Mouse (Mus musculus) liver, embryonic 14.5 days (tissue): Measurements from ENCODE around the gene Myo1g. TPM values are rescaled to one million over a fixed set of nuclear protein-coding genes. Genes with fewer than 3 reads are reported as not detected.

Experiments used
- ATAC-seq: fragments of 200-750 bp; cut with Nextera tagmentation; 2 replicates; pipeline ENCODE4 v1.8.0; 2017; ENCODE audit warnings: moderate number of reproducible peaks, mild to moderate bottlenecking, moderate library complexity; ENCODE audit not compliant: insufficient read depth
- DNase-seq, 3 experiments: peaks; one replicate each; pipeline ENCODE4 v3.0.0-alpha.2; 2012 to 2013; ENCODE audit warnings: low read depth in 3 of 3, low spot score in 3 of 3
- H3K27ac ChIP-seq: fragments of 300-500 bp; sonication (generic); 2 replicates; pipeline ENCODE4 v1.5.1; 2014; ENCODE audit warnings: moderate library complexity, mild to moderate bottlenecking, control low read depth, inconsistent platforms
- H3K27me3 ChIP-seq: fragments of 300-500 bp; sonication (generic); 2 replicates; pipeline ENCODE4 v1.6.1; 2014; ENCODE audit warnings: mild to moderate bottlenecking, low read length, moderate library complexity; ENCODE audit not compliant: control insufficient read depth, insufficient read depth
- H3K36me3 ChIP-seq: fragments of 300-500 bp; sonication (generic); replicated peaks from 2 replicates; pipeline ENCODE4 v1.6.1; 2014; ENCODE audit warnings: low read depth; ENCODE audit not compliant: control insufficient read depth, insufficient read depth
- H3K4me1 ChIP-seq, 2 experiments: fragments of 200-500 bp in 1 of 2; fragments of 300-500 bp in 1 of 2; sonication (generic) in 1 of 2; replicated peaks; 2 replicates each; pipeline ENCODE4 v1.6.1; 2012 to 2014; ENCODE audit warnings: antibody characterized with exemption in 1 of 2, inconsistent platforms in 1 of 2, low read length in 1 of 2; ENCODE audit not compliant: control insufficient read depth in 2 of 2, insufficient read depth in 2 of 2
- H3K4me2 ChIP-seq: fragments of 300-500 bp; sonication (generic); 2 replicates; pipeline ENCODE4 v1.6.1; 2014; ENCODE audit warnings: low read depth, mild to moderate bottlenecking, control low read depth, moderate library complexity
- H3K4me3 ChIP-seq, 2 experiments: fragments of 200-500 bp in 1 of 2; fragments of 300-500 bp in 1 of 2; sonication (generic) in 1 of 2; 2 replicates each; pipeline ENCODE4 v1.5.1; 2012 to 2014; ENCODE audit warnings: low read depth in 2 of 2, low read length in 2 of 2, mild to moderate bottlenecking in 2 of 2, control low read depth in 1 of 2, inconsistent platforms in 1 of 2, moderate library complexity in 1 of 2; ENCODE audit not compliant: insufficient read depth in 1 of 2
- H3K9ac ChIP-seq: fragments of 300-500 bp; sonication (generic); replicated peaks from 2 replicates; pipeline ENCODE4 v1.6.1; 2014; ENCODE audit warnings: mild to moderate bottlenecking, control low read depth, moderate library complexity
- H3K9me3 ChIP-seq: fragments of 300-500 bp; sonication (generic); 2 replicates; pipeline ENCODE4 v1.6.1; 2016; ENCODE audit warnings: low read length, mixed read lengths; ENCODE audit not compliant: control insufficient read depth
- CTCF ChIP-seq: IDR thresholded peaks from 2 replicates; pipeline ENCODE4 v1.5.1; 2016; ENCODE audit warnings: antibody characterized with exemption, low read depth, control low read depth
- EP300 ChIP-seq: IDR thresholded peaks from 2 replicates; pipeline ENCODE4 v1.6.1; 2016; ENCODE audit warnings: antibody characterized with exemption, low read depth
- WGBS: fragments of 180-500 bp; shearing (Covaris S2); extraction: QIAGEN DNeasy Blood & Tissue Kit; methylation state at CpG from one replicate; pipeline ENCODE4 v1.1.7; 2014; ENCODE audit not compliant: insufficient replicate concordance; 5-methylcytosine and 5-hydroxymethylcytosine counted together
- polyA plus RNA-seq, 2 experiments: library from polyadenylated mRNA; depleted of rRNA in 1 of 2; stranded (reverse) in 1 of 2; unstranded in 1 of 2; fragments of >200 nt; fragmentation: Nextera tagmentation in 1 of 2; extraction: Ambion mirVana in 1 of 2; gene quantifications; 2 replicates each; pipeline versions ENCODE4 v1.2.1 to v1.2.3; 2012 to 2014

Myo1g gene
- polyA plus RNA-seq, 2 experiments = 5.7 to 7.0 TPM

GRCm38 (mm10) chr11:6546205-6547013, 25.6 kb upstream of the Myo1g start, which contains the start of gene Ccm2:
TSS of gene Ccm2 (plus strand) at chr11:6546887.
- no peaks in the 10 kb centered on the region; the same call in 1 of the 2 replicates for H3K36me3 ChIP-seq
- no peaks in the 10 kb centered on the region for H3K27me3 ChIP-seq
- DNase-seq (peak; percentile 86 to 90 (median 89)), ATAC-seq (peak; percentile 97)
- peak within 1 kb of the TSS; percentile 89 for H3K9ac ChIP-seq
- H3K9me3 ChIP-seq = no peaks in the 10 kb centered on the region
- TF ChIP-seq CTCF (no peak), EP300 (0 out of 2 replicates have a peak, but pooled peaks have one; percentile 7)
- H3K4me2 ChIP-seq = peak within 1 kb of the TSS; percentile 83
- peak within 1 kb of the TSS; percentile 94 for H3K27ac ChIP-seq
- H3K4me1 ChIP-seq = peaks cover 11% of the 10 kb centered on the region in 2 experiments
- under 1% methylated on average over 50 of the region's 57 CpGs for WGBS
- peak within 1 kb of the TSS; percentile 79 to 88 for H3K4me3 ChIP-seq

GRCm38 (mm10) chr11:6545857-6546192, 25.1 kb upstream of the Myo1g start:
- TF ChIP-seq EP300 (no peak), CTCF (no peak)
- peak overlapping the region; percentile 94 for H3K27ac ChIP-seq
- peak overlapping the region; percentile 83 for H3K4me2 ChIP-seq
- H3K9me3 ChIP-seq = no peaks in the 10 kb centered on the region
- peaks cover 11% of the 10 kb centered on the region in 2 experiments for H3K4me1 ChIP-seq
- DNase-seq (no peak), ATAC-seq (no peak)
- peak overlapping the region; percentile 89 for H3K9ac ChIP-seq
- 37% methylated on average over 3 of the region's 3 CpGs for WGBS
- H3K27me3 ChIP-seq = no peaks in the 10 kb centered on the region
- H3K36me3 ChIP-seq = no peaks in the 10 kb centered on the region; the same call in 1 of the 2 replicates
- H3K4me3 ChIP-seq = peak overlapping the region; percentile 79 to 88

- Histone ChIP-seq H3K36me3 (no peaks in the 10 kb centered on the region; the same call in 1 of the 2 replicates), H3K9me3 (no peaks in the 10 kb centered on the region), H3K9ac (no peak overlapping the region), H3K4me3 (peak overlapping the region in 1 of 2 experiments; percentile 88; a peak in 1 of 4 replicates), H3K4me2 (peak overlapping the region; percentile 83), H3K4me1 (peaks cover 11% of the 10 kb centered on the region in 2 experiments), H3K27me3 (no peaks in the 10 kb centered on the region), H3K27ac (no peak overlapping the region; the same call in 1 of the 2 replicates)
- 84% methylated on average over 4 of the region's 4 CpGs for WGBS
- DNase-seq = no peak
- TF ChIP-seq EP300 (no peak), CTCF (no peak)
- ATAC-seq = no peak
These were observed 24.6 kb upstream of the Myo1g start for GRCm38 (mm10) chr11:6545186-6545856.

GRCm38 (mm10) chr11:6544683-6545082, 23.9 kb upstream of the Myo1g start:
- no peak overlapping the region for H3K4me2 ChIP-seq
- no peaks in the 10 kb centered on the region for H3K9me3 ChIP-seq
- TF ChIP-seq CTCF = no peak
- no peak for TF ChIP-seq EP300
- ATAC-seq = no peak
- no peaks in the 10 kb centered on the region for H3K27me3 ChIP-seq
- H3K36me3 ChIP-seq = no peaks in the 10 kb centered on the region; the same call in 1 of the 2 replicates
- no peak overlapping the region for H3K4me3 ChIP-seq
- H3K4me1 ChIP-seq = peaks cover 11% of the 10 kb centered on the region in 2 experiments
- H3K9ac ChIP-seq = no peak overlapping the region
- 52% methylated on average over 3 of the region's 3 CpGs for WGBS
- H3K27ac ChIP-seq = no peak overlapping the region
- DNase-seq = no peak

GRCm38 (mm10) chr11:6530746-6531145, 10.0 kb upstream of the Myo1g start:
- peaks cover 3 to 11% of the 10 kb centered on the region in 2 experiments; a peak in 3 of 4 replicates for H3K4me1 ChIP-seq
- no peak overlapping the region for H3K4me3 ChIP-seq
- peaks cover 15% of the 10 kb centered on the region for H3K36me3 ChIP-seq
- no peak for TF ChIP-seq EP300
- no peak for TF ChIP-seq CTCF
- H3K9me3 ChIP-seq = no peaks in the 10 kb centered on the region
- no peak overlapping the region for H3K4me2 ChIP-seq
- ATAC-seq (no peak), DNase-seq (no peak)
- 75% methylated on average over 3 of the region's 3 CpGs for WGBS
- no peak overlapping the region for H3K9ac ChIP-seq
- H3K27ac ChIP-seq = no peak overlapping the region
- no peaks in the 10 kb centered on the region for H3K27me3 ChIP-seq
